ENCODE assay signal across 8 mouse cellular contexts in genomic region chr16:27390306-27390705, GRCm38 (mm10). TPM values are rescaled to one million over a fixed set of nuclear protein-coding genes. Genes with fewer than 3 reads are reported as not detected.
DNase-seq lines count a peak whose midpoint lies in the region; ATAC-seq lines count a peak whose summit lies in the region.
"Had no signal": no experiment of that assay in that cellular context is flagged by ENCODE, and none has a peak within 500 bp of the region (broad histone marks: within the 10 kb centered on the region; RNA-seq: fewer than 3 reads in every experiment).

No protein-coding gene starts in this region.

- no peak overlapping the region for H3K9ac ChIP-seq in lung, embryonic 16.5 days (ENCODE audit: low read length)
- H3K9ac ChIP-seq in forebrain, embryonic 16.5 days (replicated peaks; ENCODE audit: low read depth, low read length) = no peak overlapping the region
- no peak overlapping the region for H3K9ac ChIP-seq in limb, embryonic 15.5 days
- no peak overlapping the region for H3K9ac ChIP-seq in stomach, embryonic 15.5 days

- no peak for DNase-seq in lung, adult 18-20 months
- DNase-seq in thymus, postnatal 25 days = no peak
- DNase-seq in left cerebral cortex, postnatal 10 days (ENCODE audit: extremely low spot score in 1 of 2, low spot score in 2 of 2) = no peak

- no peak for ATAC-seq in lung, embryonic 16.5 days (ENCODE audit: low read depth)
- ATAC-seq in forebrain, embryonic 16.5 days = no peak
- no peak for ATAC-seq in limb, embryonic 15.5 days (ENCODE audit: insufficient number of reproducible peaks, low FRiP score, low TSS enrichment, low read depth)
- ATAC-seq in stomach, embryonic 15.5 days (ENCODE audit: insufficient read depth, low FRiP score, low read depth) = no peak
- ATAC-seq: activated CD4-positive, CD25-positive, alpha-beta regulatory T cell, adult 4 months had no signal

- H3K4me1 ChIP-seq in lung, embryonic 16.5 days (replicated peaks; ENCODE audit: control insufficient read depth, insufficient read depth, low read length) = peaks cover 18% of the 10 kb centered on the region
- peaks cover 29% of the 10 kb centered on the region for H3K4me1 ChIP-seq in forebrain, embryonic 16.5 days (replicated peaks; ENCODE audit: control insufficient read depth, insufficient read depth, low read length)
- peaks cover 15% of the 10 kb centered on the region for H3K4me1 ChIP-seq in limb, embryonic 15.5 days
- peaks cover 6% of the 10 kb centered on the region; the same call in 1 of the 2 replicates for H3K4me1 ChIP-seq in stomach, embryonic 15.5 days

- H3K36me3 ChIP-seq in lung, embryonic 16.5 days (ENCODE audit: control insufficient read depth, insufficient read depth, low read length) = no peaks in the 10 kb centered on the region
- H3K36me3 ChIP-seq in forebrain, embryonic 16.5 days (ENCODE audit: control insufficient read depth, insufficient read depth) = no peaks in the 10 kb centered on the region
- no peaks in the 10 kb centered on the region for H3K36me3 ChIP-seq in limb, embryonic 15.5 days
- H3K36me3 ChIP-seq in stomach, embryonic 15.5 days = no peaks in the 10 kb centered on the region

- 77% methylated on average over 4 of the region's 4 CpGs for WGBS in lung, embryonic 16.5 days
- 92% methylated on average over 4 of the region's 4 CpGs for WGBS in forebrain, embryonic 16.5 days
- 75% methylated on average over 4 of the region's 4 CpGs for WGBS in limb, embryonic 15.5 days
- WGBS in stomach, embryonic 15.5 days = 71% methylated on average over 4 of the region's 4 CpGs

- no peaks in the 10 kb centered on the region for H3K9me3 ChIP-seq in lung, embryonic 16.5 days (ENCODE audit: control insufficient read depth, low read length)
- no peaks in the 10 kb centered on the region for H3K9me3 ChIP-seq in forebrain, embryonic 16.5 days (ENCODE audit: control insufficient read depth, low read length)
- no peaks in the 10 kb centered on the region for H3K9me3 ChIP-seq in limb, embryonic 15.5 days
- H3K9me3 ChIP-seq in stomach, embryonic 15.5 days = no peaks in the 10 kb centered on the region

- H3K27ac ChIP-seq in lung, embryonic 16.5 days (ENCODE audit: low read length) = no peak overlapping the region
- H3K27ac ChIP-seq in forebrain, embryonic 16.5 days (ENCODE audit: low read length) = peak overlapping the region; percentile 97; the same call in 1 of the 2 replicates
- H3K27ac ChIP-seq in limb, embryonic 15.5 days = no peak overlapping the region
- H3K27ac ChIP-seq in stomach, embryonic 15.5 days = no peak overlapping the region

- peak overlapping the region; percentile 75 for H3K4me2 ChIP-seq in lung, embryonic 16.5 days (ENCODE audit: low read depth, low read length)
- H3K4me2 ChIP-seq in forebrain, embryonic 16.5 days (ENCODE audit: low read length) = peak overlapping the region; percentile 60
- H3K4me2 ChIP-seq in limb, embryonic 15.5 days = peak overlapping the region; percentile 58; the same call in 1 of the 2 replicates
- H3K4me2 ChIP-seq in stomach, embryonic 15.5 days = peak overlapping the region; percentile 67

- peak overlapping the region; percentile 90 for H3K4me3 ChIP-seq in lung, embryonic 16.5 days (ENCODE audit: low read length)
- peak overlapping the region; percentile 93 for H3K4me3 ChIP-seq in forebrain, embryonic 16.5 days (replicated peaks; ENCODE audit: low read length)
- peak overlapping the region; percentile 91 for H3K4me3 ChIP-seq in limb, embryonic 15.5 days
- peak overlapping the region; percentile 68; the same call in 1 of the 2 replicates for H3K4me3 ChIP-seq in stomach, embryonic 15.5 days (replicated peaks)

- intact Hi-C loops in left cerebral cortex, postnatal 10 days (cut with DNase I) = no loop called here

- no peaks in the 10 kb centered on the region for H3K27me3 ChIP-seq in lung, embryonic 16.5 days (ENCODE audit: control insufficient read depth, insufficient read depth, low read depth, low read length)
- no peaks in the 10 kb centered on the region for H3K27me3 ChIP-seq in forebrain, embryonic 16.5 days (replicated peaks; ENCODE audit: control insufficient read depth, insufficient read depth, low read length)
- no peaks in the 10 kb centered on the region for H3K27me3 ChIP-seq in limb, embryonic 15.5 days
- H3K27me3 ChIP-seq in stomach, embryonic 15.5 days (replicated peaks) = no peaks in the 10 kb centered on the region

RNA-seq across cellular contexts. Expression of gene Ccdc50, which starts 1.6 kb away (rescaled TPM):
- polyA plus RNA-seq in lung, embryonic 16.5 days (2015; fragmentation: Nextera tagmentation; extraction: Ambion mirVana) = 38.9 and 41.6 TPM in 2 replicates
- polyA plus RNA-seq in forebrain, embryonic 16.5 days (2015; fragmentation: Nextera tagmentation; extraction: Ambion mirVana) = 49.2 and 49.8 TPM in 2 replicates
- polyA plus RNA-seq in limb, embryonic 15.5 days (2015; fragmentation: Nextera tagmentation; extraction: Ambion mirVana) = 38.2 and 42.8 TPM in 2 replicates
- 41.1 and 43.0 TPM in 2 replicates for polyA plus RNA-seq in stomach, embryonic 15.5 days (2015; fragmentation: Nextera tagmentation; extraction: Ambion mirVana)
- 10 to 100 TPM; 74.6 to 77.5 TPM for total RNA-seq in left cerebral cortex, postnatal 10 days (2021)

RNA-seq across cellular contexts. Expression of gene Uts2b, which starts 20.3 kb away (rescaled TPM):
- 0.25 and 0.62 TPM in 2 replicates for polyA plus RNA-seq in lung, embryonic 16.5 days (2015; fragmentation: Nextera tagmentation; extraction: Ambion mirVana)
- polyA plus RNA-seq in forebrain, embryonic 16.5 days (2015; fragmentation: Nextera tagmentation; extraction: Ambion mirVana) = not detected in 2 replicates
- polyA plus RNA-seq in limb, embryonic 15.5 days (2015; fragmentation: Nextera tagmentation; extraction: Ambion mirVana) = 1.0 and 1.9 TPM in 2 replicates
- 0.22 and 0.27 TPM in 2 replicates for polyA plus RNA-seq in stomach, embryonic 15.5 days (2015; fragmentation: Nextera tagmentation; extraction: Ambion mirVana)
- total RNA-seq in left cerebral cortex, postnatal 10 days (2021) = not detected
- polyA plus RNA-seq: activated CD4-positive, CD25-positive, alpha-beta regulatory T cell, adult 4 months had no signal
